Mouse (Mus musculus) heart, embryonic 14.5 days (tissue): ENCODE data around the gene Poc1b. TPM values are rescaled to one million over a fixed set of nuclear protein-coding genes. Genes with fewer than 3 reads are reported as not detected.
A peak's percentile ranks its signal among the peaks of the same experiment; 100 is the strongest.

ENCODE experiments used
- ATAC-seq: fragments of 200-750 bp; cut with Nextera tagmentation; 2 replicates; pipeline ENCODE4 v1.8.0; 2017; ENCODE audit warnings: low read depth, moderate TSS enrichment; ENCODE audit not compliant: insufficient number of reproducible peaks, insufficient read depth, low FRiP score
- H3K27ac ChIP-seq, 2 experiments: fragments of 200-500 bp in 1 of 2; fragments of 300-500 bp in 1 of 2; sonication (generic) in 1 of 2; replicated peaks in 1 of 2; 2 replicates each; pipeline ENCODE4 v1.5.1; 2012 to 2014; ENCODE audit warnings: low read depth in 2 of 2, low read length in 2 of 2, control low read depth in 1 of 2, mild to moderate bottlenecking in 1 of 2, mixed read lengths in 1 of 2; ENCODE audit not compliant: control insufficient read depth in 1 of 2, insufficient read depth in 1 of 2
- H3K27me3 ChIP-seq: fragments of 300-500 bp; sonication (generic); 2 replicates; pipeline ENCODE4 v1.6.1; 2014; ENCODE audit warnings: mild to moderate bottlenecking, low read length, control low read depth; ENCODE audit not compliant: control insufficient read depth, insufficient read depth
- H3K36me3 ChIP-seq: fragments of 300-500 bp; sonication (generic); 2 replicates; pipeline ENCODE4 v1.6.1; 2014; ENCODE audit warnings: mild to moderate bottlenecking, control low read depth, low read length, mixed read lengths; ENCODE audit not compliant: control insufficient read depth, insufficient read depth
- H3K4me1 ChIP-seq, 2 experiments: fragments of 200-500 bp in 1 of 2; fragments of 300-500 bp in 1 of 2; sonication (generic) in 1 of 2; 2 replicates each; pipeline ENCODE4 v1.6.1; 2012 to 2014; ENCODE audit warnings: low read length in 2 of 2, control low read depth in 1 of 2, mixed read lengths in 1 of 2; ENCODE audit not compliant: control insufficient read depth in 2 of 2, insufficient read depth in 2 of 2
- H3K4me2 ChIP-seq: fragments of 300-500 bp; sonication (generic); 2 replicates; pipeline ENCODE4 v1.6.1; 2014; ENCODE audit warnings: mild to moderate bottlenecking, low read length
- H3K4me3 ChIP-seq, 2 experiments: fragments of 200-500 bp in 1 of 2; fragments of 300-500 bp in 1 of 2; sonication (generic) in 1 of 2; 2 replicates each; pipeline ENCODE4 v1.5.1; 2012 to 2014; ENCODE audit warnings: low read length in 2 of 2, mild to moderate bottlenecking in 2 of 2, control low read depth in 1 of 2, low read depth in 1 of 2, moderate library complexity in 1 of 2; ENCODE audit not compliant: control insufficient read depth in 1 of 2, insufficient read depth in 1 of 2
- H3K9ac ChIP-seq: fragments of 300-500 bp; sonication (generic); 2 replicates; pipeline ENCODE4 v1.6.1; 2014; ENCODE audit warnings: mild to moderate bottlenecking, low read length
- H3K9me3 ChIP-seq: fragments of 300-500 bp; sonication (generic); 2 replicates; pipeline ENCODE4 v1.6.1; 2016; ENCODE audit warnings: low read length, control low read depth; ENCODE audit not compliant: control insufficient read depth
- WGBS: fragments of 180-500 bp; shearing (Covaris S2); extraction: QIAGEN DNeasy Blood & Tissue Kit; methylation state at CpG from one replicate; pipeline ENCODE4 v1.1.7; 2014; 5-methylcytosine and 5-hydroxymethylcytosine counted together
- polyA plus RNA-seq: library from polyadenylated mRNA; unstranded; fragments of >200 nt; fragmentation: Nextera tagmentation; extraction: Ambion mirVana; gene quantifications from 2 replicates; pipeline ENCODE4 v1.2.1, GENCODE M21; 2014

Gene Poc1b
- polyA plus RNA-seq, 1 experiment from 2014 or later: 11.7 TPM

DNA sequence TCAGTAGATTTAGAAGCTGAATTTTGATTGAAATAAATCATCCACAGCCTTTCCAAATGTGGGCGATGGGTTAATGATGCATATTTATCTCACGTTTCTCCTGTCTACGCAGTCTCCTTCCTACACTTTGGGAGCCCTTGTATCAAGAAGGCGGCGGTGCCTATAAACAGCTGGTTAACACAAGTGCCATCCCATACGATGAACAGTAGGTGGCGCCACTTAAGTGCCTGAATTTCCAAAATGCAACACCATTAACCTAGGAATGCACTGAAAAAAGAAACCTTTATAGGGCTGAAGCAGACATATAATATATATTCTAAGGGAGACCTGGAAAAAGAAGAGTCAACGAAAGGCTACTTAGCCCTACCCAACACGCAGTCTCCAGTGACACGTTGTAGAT, 9.5 kb upstream of the Poc1b start:
- no peak for ATAC-seq
- Histone ChIP-seq H3K27me3 (no peaks in the 10 kb centered on the region), H3K27ac (no peak overlapping the region), H3K4me3 (no peak overlapping the region), H3K9ac (no peak overlapping the region), H3K4me2 (no peak overlapping the region), H3K36me3 (no peaks in the 10 kb centered on the region), H3K9me3 (0 out of 2 replicates have a peak, but pooled peaks cover 3% of the 10 kb centered on the region), H3K4me1 (no peaks in the 10 kb centered on the region)
- WGBS: 68% methylated on average over 10 of the region's 10 CpGs

DNA sequence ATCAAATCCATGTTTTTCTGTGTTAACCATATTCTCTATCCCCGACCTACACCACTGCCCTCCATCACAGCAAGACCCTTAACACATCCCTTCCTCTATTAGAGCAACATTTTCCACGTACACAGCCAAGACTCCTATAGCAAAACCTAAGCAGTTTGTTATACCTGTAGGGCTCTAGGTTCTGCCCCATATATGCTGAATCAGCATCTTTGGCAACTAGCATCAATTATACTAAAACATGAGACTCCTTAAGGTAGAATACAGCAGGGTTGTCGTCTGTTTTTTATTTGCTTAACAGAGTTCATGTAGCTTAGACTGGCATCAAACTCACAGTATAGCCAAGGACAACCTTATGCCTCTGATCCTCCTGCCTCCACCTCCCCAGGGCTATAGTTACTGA, 1.3 kb upstream of the Poc1b start:
- no peak for ATAC-seq
- no peak overlapping the region for H3K27ac ChIP-seq
- no peak overlapping the region for H3K4me3 ChIP-seq
- H3K27me3 ChIP-seq: no peaks in the 10 kb centered on the region
- no peak overlapping the region for H3K9ac ChIP-seq
- peaks cover 12% of the 10 kb centered on the region; the same call in 1 of the 2 replicates for H3K36me3 ChIP-seq
- H3K4me1 ChIP-seq: peaks cover 4 to 8% of the 10 kb centered on the region in 2 experiments; a peak in 3 of 4 replicates
- WGBS: 76% methylated on average over 3 of the region's 3 CpGs
- H3K4me2 ChIP-seq: no peak overlapping the region
- no peaks in the 10 kb centered on the region for H3K9me3 ChIP-seq

DNA sequence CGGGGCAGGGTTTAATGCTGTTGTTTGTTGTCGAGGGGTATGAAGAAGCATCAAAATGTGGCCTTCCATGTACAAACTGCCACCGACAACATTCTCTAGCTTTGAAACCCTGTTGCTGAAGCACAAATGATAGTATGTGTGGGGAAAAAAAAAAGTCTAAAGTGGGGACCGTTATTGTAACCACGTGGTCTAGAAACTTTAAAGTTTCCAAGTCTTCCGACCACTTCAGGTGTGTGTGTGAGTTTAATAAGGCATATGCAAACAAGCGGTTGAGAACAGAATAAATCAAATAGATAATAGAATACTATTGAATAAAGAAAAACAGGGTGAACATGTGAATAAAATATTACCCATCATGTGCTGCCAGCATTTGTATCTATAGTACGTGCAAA, 529 bp upstream of the Poc1b start:
- H3K4me3 ChIP-seq: peak overlapping the region; percentile 92 to 100
- no peaks in the 10 kb centered on the region for H3K9me3 ChIP-seq
- H3K27me3 ChIP-seq: no peaks in the 10 kb centered on the region
- H3K27ac ChIP-seq: no peak overlapping the region; a peak in 1 of 4 replicates
- H3K36me3 ChIP-seq: peaks cover 18% of the 10 kb centered on the region
- no peak for ATAC-seq
- WGBS: 40% methylated on average over 8 of the region's 8 CpGs
- H3K9ac ChIP-seq: peak overlapping the region; percentile 89
- H3K4me1 ChIP-seq: peaks cover 4 to 8% of the 10 kb centered on the region in 2 experiments; a peak in 3 of 4 replicates
- peak overlapping the region; percentile 100 for H3K4me2 ChIP-seq

DNA sequence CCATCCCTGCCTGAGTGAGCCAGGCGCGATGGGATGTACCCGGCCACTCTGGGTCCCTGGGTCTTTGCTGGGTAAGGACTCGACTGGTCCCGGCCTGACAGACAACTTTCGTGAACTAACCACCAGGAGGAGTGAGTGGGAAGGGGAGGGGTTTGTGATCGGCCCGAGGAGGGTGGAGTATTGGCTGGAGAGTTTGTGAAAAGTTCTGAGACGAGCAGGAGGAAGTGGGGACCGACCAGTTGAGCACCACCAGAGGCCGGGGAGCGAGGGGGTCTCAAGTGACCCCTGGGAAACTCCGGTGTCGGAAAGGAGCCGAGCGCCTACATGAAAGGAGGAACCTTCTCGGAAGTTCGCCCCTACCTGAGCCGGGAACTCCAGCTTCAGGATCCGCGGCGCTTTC, 1.1 kb downstream of the Poc1b start, which contains the start of gene Galnt4:
TSS of gene Galnt4 (plus strand) at position 196 of the 400 bp plus-strand sequence.
- peak; percentile 73 for ATAC-seq
- peak within 1 kb of the TSS; percentile 92 to 100 for H3K4me3 ChIP-seq
- WGBS: 0% methylated on average over 22 of the region's 22 CpGs

DNA sequence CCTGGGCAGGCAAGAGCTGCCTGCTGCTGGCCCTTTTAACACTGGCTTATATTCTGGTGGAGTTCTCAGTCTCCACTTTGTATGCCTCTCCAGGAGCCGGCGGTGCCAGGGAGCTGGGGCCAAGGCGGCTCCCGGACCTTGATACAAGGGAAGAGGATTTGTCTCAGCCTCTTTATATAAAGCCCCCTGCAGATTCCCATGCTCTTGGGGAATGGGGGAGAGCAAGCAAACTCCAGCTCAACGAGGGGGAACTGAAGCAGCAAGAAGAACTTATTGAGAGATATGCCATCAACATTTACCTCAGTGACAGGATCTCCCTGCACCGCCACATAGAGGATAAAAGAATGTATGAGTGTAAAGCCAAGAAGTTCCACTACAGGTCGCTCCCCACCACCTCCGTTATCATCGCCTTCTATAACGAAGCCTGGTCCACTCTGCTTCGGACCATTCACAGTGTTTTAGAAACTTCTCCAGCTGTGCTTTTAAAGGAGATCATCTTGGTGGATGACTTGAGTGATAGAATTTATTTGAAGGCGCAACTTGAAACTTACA, 1.7 kb downstream of the Poc1b start:
- no peak for ATAC-seq
- H3K9me3 ChIP-seq: no peaks in the 10 kb centered on the region
- WGBS: 26% methylated on average over 12 of the region's 12 CpGs

More for the DNA sequence above, 1.1 kb downstream of the Poc1b start, which contains the start of gene Galnt4:
- Histone ChIP-seq H3K9ac (peak within 1 kb of the TSS; percentile 89), H3K4me1 (peaks cover 4 to 8% of the 10 kb centered on the region in 2 experiments; a peak in 3 of 4 replicates), H3K9me3 (no peaks in the 10 kb centered on the region), H3K27ac (peak within 1 kb of the TSS; percentile 33 to 81; a peak in 3 of 4 replicates), H3K4me2 (peak within 1 kb of the TSS; percentile 100), H3K36me3 (peaks cover 18% of the 10 kb centered on the region), H3K27me3 (no peaks in the 10 kb centered on the region)

DNA sequence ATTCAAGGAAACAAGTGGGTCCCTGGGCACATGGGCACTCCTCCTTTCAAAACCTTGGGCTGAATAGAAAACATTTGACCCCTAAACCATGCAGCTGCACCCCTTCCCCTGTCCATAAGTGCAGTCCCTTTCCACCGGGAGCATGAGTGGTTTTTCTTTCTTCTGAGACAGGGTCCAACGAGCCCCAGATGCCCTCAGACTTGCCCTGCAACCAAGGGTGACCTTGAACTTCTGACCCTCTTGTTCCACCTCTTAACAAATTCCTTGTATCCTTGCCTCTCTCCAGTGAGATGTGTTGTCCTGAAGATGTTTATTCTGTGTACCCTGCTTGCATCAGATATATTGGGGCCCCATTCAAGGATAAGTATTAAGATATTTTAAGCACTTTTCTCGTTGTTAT, 6.7 kb downstream of the Poc1b start:
- Histone ChIP-seq H3K27ac (no peak overlapping the region), H3K27me3 (no peaks in the 10 kb centered on the region)
- ATAC-seq: no peak

More for the DNA sequence above, 1.7 kb downstream of the Poc1b start:
- Histone ChIP-seq H3K9ac (peak overlapping the region; percentile 89), H3K36me3 (peaks cover 18% of the 10 kb centered on the region), H3K4me3 (peak overlapping the region; percentile 92 to 100), H3K27ac (peak overlapping the region; percentile 20 to 81; a peak in 1 of 4 replicates), H3K4me1 (peaks cover 4 to 8% of the 10 kb centered on the region in 2 experiments; a peak in 3 of 4 replicates), H3K4me2 (peak overlapping the region; percentile 100), H3K27me3 (no peaks in the 10 kb centered on the region)

DNA sequence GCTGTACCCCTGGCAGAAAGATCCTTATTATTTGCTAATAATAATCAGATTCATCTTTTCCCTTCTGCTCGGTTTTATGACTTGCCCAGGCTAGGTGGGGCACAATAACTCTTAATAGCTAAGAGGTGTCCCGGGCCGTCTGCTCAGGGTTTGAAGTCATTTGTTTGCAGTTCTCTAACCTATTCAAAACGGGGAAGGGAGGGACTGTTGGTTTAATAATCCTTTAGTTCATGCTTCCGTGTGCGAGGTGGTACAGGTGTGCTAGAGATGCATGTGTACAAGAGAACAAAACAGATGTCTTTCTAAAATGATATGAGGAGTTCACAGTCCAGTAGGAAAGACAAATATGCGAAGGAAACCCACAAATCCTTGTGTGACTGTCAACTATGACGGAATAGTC, 7.5 kb downstream of the Poc1b start:
- Histone ChIP-seq H3K36me3 (peaks cover 15% of the 10 kb centered on the region), H3K27me3 (no peaks in the 10 kb centered on the region), H3K27ac (no peak overlapping the region), H3K4me3 (no peak overlapping the region), H3K4me2 (no peak overlapping the region), H3K9ac (no peak overlapping the region), H3K4me1 (peaks cover 4 to 9% of the 10 kb centered on the region in 2 experiments; a peak in 3 of 4 replicates), H3K9me3 (no peaks in the 10 kb centered on the region)
- no peak for ATAC-seq
- 87% methylated on average over 8 of the region's 8 CpGs for WGBS

More for the DNA sequence above, 6.7 kb downstream of the Poc1b start:
- Histone ChIP-seq H3K9ac (no peak overlapping the region), H3K4me2 (no peak overlapping the region), H3K4me1 (peaks cover 6 to 13% of the 10 kb centered on the region in 2 experiments), H3K9me3 (no peaks in the 10 kb centered on the region), H3K4me3 (no peak overlapping the region), H3K36me3 (peaks cover 18% of the 10 kb centered on the region)
- WGBS: 35% methylated on average over 3 of the region's 3 CpGs
